Mouse (Mus musculus) stomach, postnatal 0 days (tissue): Measurements from ENCODE around the gene Sik3.

Source experiments
- CTCF ChIP-seq: IDR thresholded peaks from 2 replicates; pipeline ENCODE4 v1.5.1; 2016; ENCODE audit warnings: antibody characterized with exemption, low read depth, mild to moderate bottlenecking, moderate library complexity
- EP300 ChIP-seq: optimal IDR thresholded peaks from 2 replicates; pipeline ENCODE3; 2016; ENCODE audit warnings: antibody characterized with exemption

GRCm38 (mm10) chr9:46268343-46268873, 255.8 kb downstream of the Sik3 start, which contains the start of gene Apoa5:
- TF ChIP-seq CTCF = no peak
- no peak for TF ChIP-seq EP300
